Mouse (Mus musculus) brown adipose tissue, adult 24 weeks (tissue): ENCODE results near the gene Tesc. TPM values are rescaled to one million over a fixed set of nuclear protein-coding genes. Genes with fewer than 3 reads are reported as not detected.

Experiments
- H3K27ac ChIP-seq: fragments of 200-500 bp; replicated peaks from 2 replicates; pipeline ENCODE4 v1.5.1; 2012; ENCODE audit warnings: low read depth, mild to moderate bottlenecking, low read length
- H3K4me1 ChIP-seq: fragments of 200-500 bp; 2 replicates; pipeline ENCODE4 v1.6.1; 2012; ENCODE audit warnings: low read length, mixed read lengths; ENCODE audit not compliant: control insufficient read depth, insufficient read depth, insufficient read length
- H3K4me3 ChIP-seq: fragments of 200-500 bp; 2 replicates; pipeline ENCODE4 v1.5.1; 2012; ENCODE audit warnings: low read depth, mild to moderate bottlenecking, low read length, moderate library complexity; ENCODE audit not compliant: insufficient read depth
- polyA plus RNA-seq: library from polyadenylated mRNA; stranded (reverse); fragments of >200 nt; gene quantifications from 2 replicates; pipeline ENCODE4 v1.2.4, GENCODE M21; 2012; ENCODE audit not compliant: missing spikeins, insufficient read depth, insufficient read length

Gene Tesc
- polyA plus RNA-seq, 1 experiment = 8.8 TPM

DNA sequence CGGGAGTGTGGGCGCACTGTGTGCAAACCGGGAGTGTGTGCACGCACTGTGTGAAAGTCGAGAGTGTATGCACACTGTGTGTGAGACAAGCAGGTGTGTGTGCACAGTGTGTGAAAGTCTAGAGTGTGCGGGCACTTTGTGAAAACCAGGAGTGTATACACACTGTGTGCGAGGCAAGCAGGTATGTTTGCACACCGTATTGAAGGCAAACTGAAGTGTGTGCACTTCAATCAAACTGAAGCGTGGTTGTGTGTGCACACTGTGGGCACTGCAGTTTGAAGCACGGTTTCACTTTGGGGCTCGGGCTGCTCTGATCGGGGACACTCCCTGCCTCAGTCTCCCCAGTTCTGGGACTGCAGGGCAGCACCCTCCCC lies 1.5 kb downstream of the Tesc start:
- Histone ChIP-seq H3K27ac (no peak overlapping the region), H3K4me1 (0 out of 2 replicates have a peak, but pooled peaks cover 2% of the 10 kb centered on the region), H3K4me3 (peak overlapping the region; percentile 60)

GRCm38 (mm10) chr5:118029420-118029819 lies 1.9 kb downstream of the Tesc start:
- H3K4me1 ChIP-seq = 0 out of 2 replicates have a peak, but pooled peaks cover 2% of the 10 kb centered on the region
- H3K27ac ChIP-seq = no peak overlapping the region
- peak overlapping the region; percentile 60 for H3K4me3 ChIP-seq

- Histone ChIP-seq H3K27ac (no peak overlapping the region), H3K4me3 (no peak overlapping the region), H3K4me1 (0 out of 2 replicates have a peak, but pooled peaks cover 2% of the 10 kb centered on the region)
These were observed 2.6 kb downstream of the Tesc start for GRCm38 (mm10) chr5:118030022-118030675.

GRCm38 (mm10) chr5:118031059-118031458 lies 3.5 kb downstream of the Tesc start:
- Histone ChIP-seq H3K4me1 (0 out of 2 replicates have a peak, but pooled peaks cover 2% of the 10 kb centered on the region), H3K27ac (no peak overlapping the region), H3K4me3 (no peak overlapping the region)

GRCm38 (mm10) chr5:118031508-118031907 lies 4.0 kb downstream of the Tesc start:
- 0 out of 2 replicates have a peak, but pooled peaks cover 2% of the 10 kb centered on the region for H3K4me1 ChIP-seq
- H3K4me3 ChIP-seq = no peak overlapping the region
- no peak overlapping the region for H3K27ac ChIP-seq

- Histone ChIP-seq H3K4me1 (0 out of 2 replicates have a peak, but pooled peaks cover 2% of the 10 kb centered on the region), H3K4me3 (no peak overlapping the region), H3K27ac (no peak overlapping the region)
These were observed 5.8 kb downstream of the Tesc start for GRCm38 (mm10) chr5:118033328-118033727.

GRCm38 (mm10) chr5:118033740-118034139 lies 6.2 kb downstream of the Tesc start:
- H3K4me1 ChIP-seq = 0 out of 2 replicates have a peak, but pooled peaks cover 2% of the 10 kb centered on the region
- H3K27ac ChIP-seq = no peak overlapping the region

DNA sequence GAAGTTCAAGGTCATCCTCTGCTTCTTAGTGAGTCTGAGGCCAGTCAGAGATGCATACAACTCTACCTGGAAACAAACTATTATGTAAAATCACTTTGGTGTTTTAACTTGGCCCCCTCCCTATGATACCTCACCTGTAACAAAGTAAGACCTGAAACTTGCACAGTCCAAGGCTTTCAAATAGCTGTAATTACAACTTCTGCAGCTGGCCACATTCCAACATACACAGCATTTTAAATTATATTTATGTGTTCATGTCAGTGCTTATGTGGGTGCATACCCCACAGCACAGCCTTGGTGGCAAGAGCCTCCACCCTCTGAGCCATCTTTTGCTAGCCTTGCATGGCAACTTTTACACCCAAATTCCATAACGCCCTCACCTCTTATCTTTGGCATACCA lies 7.1 kb downstream of the Tesc start:
- Histone ChIP-seq H3K4me1 (no peaks in the 10 kb centered on the region), H3K4me3 (no peak overlapping the region), H3K27ac (no peak overlapping the region)

More at GRCm38 (mm10) chr5:118033740-118034139, 6.2 kb downstream of the Tesc start:
- no peak overlapping the region for H3K4me3 ChIP-seq

GRCm38 (mm10) chr5:118035786-118036185 lies 8.2 kb downstream of the Tesc start:
- Histone ChIP-seq H3K27ac (no peak overlapping the region), H3K4me3 (no peak overlapping the region), H3K4me1 (no peaks in the 10 kb centered on the region)

- no peak overlapping the region for H3K4me3 ChIP-seq
- no peaks in the 10 kb centered on the region for H3K4me1 ChIP-seq
- H3K27ac ChIP-seq = no peak overlapping the region
These were observed 9.6 kb downstream of the Tesc start for GRCm38 (mm10) chr5:118036888-118037797.

DNA sequence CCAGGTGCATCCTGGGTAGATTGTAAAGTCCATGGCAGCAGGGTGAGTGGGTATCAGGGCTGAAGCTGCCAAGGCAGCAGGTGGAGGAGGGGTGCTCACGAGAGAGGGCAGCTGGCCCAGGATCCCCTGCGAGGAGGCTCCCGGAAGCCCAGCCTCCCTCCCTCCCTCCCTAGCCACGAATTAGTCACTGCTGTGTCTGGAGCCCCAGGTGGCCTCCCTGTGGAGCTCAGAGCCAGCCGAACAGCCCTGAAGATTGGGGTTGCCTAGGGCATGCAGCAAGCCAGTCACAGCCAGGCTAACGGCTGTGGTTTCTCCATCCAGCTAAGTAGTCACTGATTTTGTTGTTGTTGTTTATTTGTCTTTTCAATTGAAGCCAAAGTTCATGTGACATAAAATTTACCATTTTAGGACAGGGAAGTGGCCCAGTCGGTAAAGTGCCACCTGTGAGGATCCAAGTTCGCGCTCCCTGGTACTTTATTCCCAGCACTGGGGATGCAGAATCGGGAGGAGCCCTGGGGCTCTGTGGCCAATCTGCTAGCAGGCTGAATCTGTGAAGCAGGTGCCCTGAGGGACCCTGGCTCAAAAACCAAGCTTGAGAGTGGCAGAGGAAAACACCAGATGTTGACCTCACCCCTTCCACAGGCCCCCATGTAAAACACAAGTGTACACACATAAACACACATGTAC lies 10.4 kb downstream of the Tesc start:
- Histone ChIP-seq H3K4me3 (no peak overlapping the region), H3K4me1 (no peaks in the 10 kb centered on the region), H3K27ac (no peak overlapping the region)

DNA sequence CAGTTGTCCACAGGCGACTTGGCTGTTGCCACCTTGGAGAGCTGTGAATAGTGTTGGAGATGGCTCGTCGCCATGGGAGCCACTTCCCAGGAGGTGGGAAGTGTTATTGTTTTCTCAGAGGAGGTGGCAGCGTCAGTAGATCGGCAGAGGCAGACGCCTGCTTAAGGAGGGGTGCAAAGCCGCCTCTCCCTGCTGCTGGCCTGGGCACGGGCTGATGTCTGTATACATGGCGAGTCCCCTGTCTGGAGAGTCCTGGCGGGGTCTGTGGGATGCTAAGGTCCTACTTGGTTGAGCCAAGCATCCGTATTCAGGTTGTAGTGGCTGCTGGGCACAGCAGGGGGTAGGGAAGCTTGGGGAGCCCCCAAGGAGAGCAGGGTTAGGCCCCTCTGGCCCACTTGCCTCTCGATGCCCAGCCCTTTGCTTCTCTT lies 11.7 kb downstream of the Tesc start:
- Histone ChIP-seq H3K4me1 (no peaks in the 10 kb centered on the region), H3K27ac (no peak overlapping the region), H3K4me3 (no peak overlapping the region)

DNA sequence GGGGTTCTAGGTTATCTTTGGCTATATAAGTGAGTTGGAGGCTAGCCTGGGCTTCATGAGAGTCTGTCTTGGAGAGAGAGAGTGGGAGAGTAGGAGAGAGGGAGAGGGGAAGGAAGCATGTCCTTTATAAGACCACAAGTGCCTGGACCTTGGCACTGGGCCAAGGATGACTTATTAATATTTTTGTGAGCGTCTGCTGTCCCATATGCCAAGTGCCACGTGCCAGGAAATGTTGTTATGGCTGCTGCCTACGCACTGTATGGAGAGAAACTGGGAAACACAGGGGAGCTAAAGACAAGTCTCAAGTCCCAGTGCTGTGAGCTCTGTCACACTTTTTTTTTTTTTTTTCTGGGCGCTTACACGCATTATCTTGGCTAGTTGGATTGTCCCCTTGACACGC lies 15.1 kb downstream of the Tesc start:
- Histone ChIP-seq H3K4me3 (no peak overlapping the region), H3K27ac (no peak overlapping the region), H3K4me1 (no peaks in the 10 kb centered on the region)

- H3K27ac ChIP-seq = no peak overlapping the region
These were observed 16.2 kb downstream of the Tesc start for GRCm38 (mm10) chr5:118043761-118044160.

DNA sequence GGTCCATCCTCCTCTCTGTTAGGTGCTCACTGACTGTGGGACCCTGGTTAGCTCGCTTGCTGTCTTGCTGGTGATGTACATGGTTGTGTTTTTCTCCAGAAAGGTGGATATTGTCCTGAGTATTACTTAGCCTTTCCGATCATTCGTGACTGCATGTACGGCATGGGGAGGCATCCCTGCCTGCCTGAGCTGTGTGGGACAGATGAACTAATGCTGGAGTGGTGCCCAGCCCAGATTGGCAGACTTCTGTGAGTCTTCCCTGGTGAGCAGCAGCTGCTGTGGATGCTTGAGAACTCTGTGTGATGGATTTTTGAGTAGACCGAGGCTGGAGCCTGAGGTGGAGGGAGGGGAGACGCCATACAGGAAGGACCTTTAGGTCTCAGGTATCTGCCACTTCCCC lies 17.4 kb downstream of the Tesc start:
- H3K4me1 ChIP-seq = no peaks in the 10 kb centered on the region
- no peak overlapping the region for H3K4me3 ChIP-seq
- H3K27ac ChIP-seq = no peak overlapping the region

More at GRCm38 (mm10) chr5:118043761-118044160, 16.2 kb downstream of the Tesc start:
- H3K4me3 ChIP-seq = no peak overlapping the region
- H3K4me1 ChIP-seq = no peaks in the 10 kb centered on the region
